Mouse (Mus musculus) heart, embryonic 14.5 days (tissue): ENCODE data around the gene Unc5cl. TPM values are rescaled to one million over a fixed set of nuclear protein-coding genes. Genes with fewer than 3 reads are reported as not detected.

ENCODE experiments used
- ATAC-seq: fragments of 200-750 bp; cut with Nextera tagmentation; 2 replicates; pipeline ENCODE4 v1.8.0; 2017; ENCODE audit warnings: low read depth, moderate TSS enrichment; ENCODE audit not compliant: insufficient number of reproducible peaks, insufficient read depth, low FRiP score
- H3K27ac ChIP-seq, 2 experiments: fragments of 200-500 bp in 1 of 2; fragments of 300-500 bp in 1 of 2; sonication (generic) in 1 of 2; replicated peaks in 1 of 2; 2 replicates each; pipeline ENCODE4 v1.5.1; 2012 to 2014; ENCODE audit warnings: low read depth in 2 of 2, low read length in 2 of 2, control low read depth in 1 of 2, mild to moderate bottlenecking in 1 of 2, mixed read lengths in 1 of 2; ENCODE audit not compliant: control insufficient read depth in 1 of 2, insufficient read depth in 1 of 2
- H3K27me3 ChIP-seq: fragments of 300-500 bp; sonication (generic); 2 replicates; pipeline ENCODE4 v1.6.1; 2014; ENCODE audit warnings: mild to moderate bottlenecking, low read length, control low read depth; ENCODE audit not compliant: control insufficient read depth, insufficient read depth
- H3K36me3 ChIP-seq: fragments of 300-500 bp; sonication (generic); 2 replicates; pipeline ENCODE4 v1.6.1; 2014; ENCODE audit warnings: mild to moderate bottlenecking, control low read depth, low read length, mixed read lengths; ENCODE audit not compliant: control insufficient read depth, insufficient read depth
- H3K4me1 ChIP-seq, 2 experiments: fragments of 200-500 bp in 1 of 2; fragments of 300-500 bp in 1 of 2; sonication (generic) in 1 of 2; 2 replicates each; pipeline ENCODE4 v1.6.1; 2012 to 2014; ENCODE audit warnings: low read length in 2 of 2, control low read depth in 1 of 2, mixed read lengths in 1 of 2; ENCODE audit not compliant: control insufficient read depth in 2 of 2, insufficient read depth in 2 of 2
- H3K4me2 ChIP-seq: fragments of 300-500 bp; sonication (generic); 2 replicates; pipeline ENCODE4 v1.6.1; 2014; ENCODE audit warnings: mild to moderate bottlenecking, low read length
- H3K4me3 ChIP-seq, 2 experiments: fragments of 200-500 bp in 1 of 2; fragments of 300-500 bp in 1 of 2; sonication (generic) in 1 of 2; 2 replicates each; pipeline ENCODE4 v1.5.1; 2012 to 2014; ENCODE audit warnings: low read length in 2 of 2, mild to moderate bottlenecking in 2 of 2, control low read depth in 1 of 2, low read depth in 1 of 2, moderate library complexity in 1 of 2; ENCODE audit not compliant: control insufficient read depth in 1 of 2, insufficient read depth in 1 of 2
- H3K9ac ChIP-seq: fragments of 300-500 bp; sonication (generic); 2 replicates; pipeline ENCODE4 v1.6.1; 2014; ENCODE audit warnings: mild to moderate bottlenecking, low read length
- H3K9me3 ChIP-seq: fragments of 300-500 bp; sonication (generic); 2 replicates; pipeline ENCODE4 v1.6.1; 2016; ENCODE audit warnings: low read length, control low read depth; ENCODE audit not compliant: control insufficient read depth
- WGBS: fragments of 180-500 bp; shearing (Covaris S2); extraction: QIAGEN DNeasy Blood & Tissue Kit; methylation state at CpG from one replicate; pipeline ENCODE4 v1.1.7; 2014; 5-methylcytosine and 5-hydroxymethylcytosine counted together
- polyA plus RNA-seq: library from polyadenylated mRNA; unstranded; fragments of >200 nt; fragmentation: Nextera tagmentation; extraction: Ambion mirVana; gene quantifications from 2 replicates; pipeline ENCODE4 v1.2.1, GENCODE M21; 2014

The Unc5cl gene
- polyA plus RNA-seq, 1 experiment from 2014 or later = 0.43 TPM

GRCm38 (mm10) chr17:48411241-48411640, 43.5 kb upstream of the Unc5cl start:
- no peaks in the 10 kb centered on the region for H3K9me3 ChIP-seq
- H3K36me3 ChIP-seq = peaks cover 42% of the 10 kb centered on the region
- H3K4me3 ChIP-seq = peak overlapping the region in 1 of 2 experiments; percentile 95; a peak in 2 of 4 replicates
- peaks cover 2 to 26% of the 10 kb centered on the region in 2 experiments; a peak in 2 of 4 replicates for H3K4me1 ChIP-seq
- 55% methylated on average over 8 of the region's 8 CpGs for WGBS
- H3K4me2 ChIP-seq = peak overlapping the region; percentile 75
- peak overlapping the region; percentile 87 for H3K9ac ChIP-seq
- H3K27me3 ChIP-seq = no peaks in the 10 kb centered on the region
- peak overlapping the region in 1 of 2 experiments; percentile 100; a peak in 2 of 4 replicates for H3K27ac ChIP-seq
- ATAC-seq = no peak

GRCm38 (mm10) chr17:48416011-48416410, 38.7 kb upstream of the Unc5cl start:
- H3K4me1 ChIP-seq = peaks cover 5 to 29% of the 10 kb centered on the region in 2 experiments; a peak in 3 of 4 replicates
- no peaks in the 10 kb centered on the region for H3K9me3 ChIP-seq
- H3K4me3 ChIP-seq = no peak overlapping the region
- H3K4me2 ChIP-seq = no peak overlapping the region
- H3K27ac ChIP-seq = peak overlapping the region; percentile 60 to 64
- ATAC-seq = no peak
- H3K9ac ChIP-seq = peak overlapping the region; percentile 12; the same call in 1 of the 2 replicates
- WGBS = 60% methylated on average over 7 of the region's 7 CpGs
- no peaks in the 10 kb centered on the region for H3K27me3 ChIP-seq
- H3K36me3 ChIP-seq = peaks cover 89% of the 10 kb centered on the region

GRCm38 (mm10) chr17:48416425-48417195, 38.1 kb upstream of the Unc5cl start:
- Histone ChIP-seq H3K4me1 (peaks cover 5 to 24% of the 10 kb centered on the region in 2 experiments; a peak in 3 of 4 replicates), H3K4me2 (no peak overlapping the region), H3K4me3 (no peak overlapping the region), H3K27ac (peak overlapping the region; percentile 33 to 60), H3K9me3 (no peaks in the 10 kb centered on the region), H3K36me3 (peaks cover 94% of the 10 kb centered on the region), H3K9ac (no peak overlapping the region), H3K27me3 (no peaks in the 10 kb centered on the region)
- WGBS = 80% methylated on average over 14 of the region's 14 CpGs
- no peak for ATAC-seq

GRCm38 (mm10) chr17:48417521-48417920, 37.2 kb upstream of the Unc5cl start:
- peaks cover 95% of the 10 kb centered on the region for H3K36me3 ChIP-seq
- no peak for ATAC-seq
- H3K4me2 ChIP-seq = peak overlapping the region; percentile 30; the same call in 1 of the 2 replicates

GRCm38 (mm10) chr17:48418174-48418573, 36.5 kb upstream of the Unc5cl start:
- Histone ChIP-seq H3K9ac (0 out of 2 replicates have a peak overlapping the region, but pooled peaks have one; percentile 7), H3K27ac (peak overlapping the region in 1 of 2 experiments; percentile 56; a peak in 2 of 4 replicates), H3K4me2 (peak overlapping the region; percentile 30), H3K4me1 (peaks cover 5 to 20% of the 10 kb centered on the region in 2 experiments; a peak in 3 of 4 replicates), H3K27me3 (no peaks in the 10 kb centered on the region), H3K4me3 (no peak overlapping the region), H3K36me3 (peaks cover 98% of the 10 kb centered on the region), H3K9me3 (no peaks in the 10 kb centered on the region)
- no peak for ATAC-seq
- 36% methylated on average over 7 of the region's 7 CpGs for WGBS

More at GRCm38 (mm10) chr17:48417521-48417920, 37.2 kb upstream of the Unc5cl start:
- peak overlapping the region in 1 of 2 experiments; percentile 56; a peak in 1 of 4 replicates for H3K27ac ChIP-seq
- H3K4me1 ChIP-seq = peaks cover 5 to 20% of the 10 kb centered on the region in 2 experiments; a peak in 3 of 4 replicates
- no peaks in the 10 kb centered on the region for H3K9me3 ChIP-seq
- no peaks in the 10 kb centered on the region for H3K27me3 ChIP-seq
- 64% methylated on average over 6 of the region's 6 CpGs for WGBS
- no peak overlapping the region for H3K4me3 ChIP-seq
- 0 out of 2 replicates have a peak overlapping the region, but pooled peaks have one; percentile 7 for H3K9ac ChIP-seq

DNA sequence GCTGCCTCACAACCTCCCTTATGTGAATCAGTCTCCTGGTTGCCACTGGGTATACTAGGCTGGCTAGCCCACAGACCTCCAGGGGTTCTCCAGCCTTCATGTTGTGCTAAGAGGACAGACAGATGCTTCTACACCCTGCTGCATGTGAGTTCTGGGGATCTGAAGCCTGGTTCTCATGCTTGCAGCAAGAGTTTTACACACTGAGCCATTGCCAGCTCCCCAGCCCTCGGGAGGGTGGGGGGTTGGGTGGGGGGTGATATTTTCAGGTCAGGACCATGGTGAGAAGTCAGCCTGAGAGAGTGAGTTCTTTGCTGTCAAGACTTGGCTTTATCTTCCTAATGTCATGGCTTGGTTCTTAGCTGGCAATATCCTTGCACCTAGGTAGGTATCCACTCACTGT, 35.9 kb upstream of the Unc5cl start:
- Histone ChIP-seq H3K4me3 (no peak overlapping the region), H3K4me2 (peak overlapping the region; percentile 30), H3K4me1 (peaks cover 5 to 20% of the 10 kb centered on the region in 2 experiments; a peak in 3 of 4 replicates), H3K27me3 (no peaks in the 10 kb centered on the region), H3K9me3 (no peaks in the 10 kb centered on the region), H3K27ac (peak overlapping the region; percentile 31 to 56; a peak in 1 of 4 replicates), H3K36me3 (peaks cover 99% of the 10 kb centered on the region), H3K9ac (peak overlapping the region; percentile 35; the same call in 1 of the 2 replicates)
- no peak for ATAC-seq
- WGBS = 61% methylated on average over 1 of the region's 1 CpGs

- Histone ChIP-seq H3K9me3 (no peaks in the 10 kb centered on the region), H3K4me1 (peaks cover 5 to 20% of the 10 kb centered on the region in 2 experiments; a peak in 3 of 4 replicates), H3K27me3 (no peaks in the 10 kb centered on the region), H3K27ac (no peak overlapping the region), H3K4me3 (no peak overlapping the region), H3K36me3 (peaks cover 99% of the 10 kb centered on the region), H3K4me2 (no peak overlapping the region), H3K9ac (no peak overlapping the region)
- WGBS = 59% methylated on average over 2 of the region's 2 CpGs
- no peak for ATAC-seq
Observed at GRCm38 (mm10) chr17:48419571-48419970, 35.1 kb upstream of the Unc5cl start.
